Mouse (Mus musculus): Measurements from ENCODE around the gene Pacs2.

- TF ChIP-seq POLR2A (IDR thresholded peaks at IDR 0.05; ENCODE audit: borderline replicate concordance, extremely low read depth, low read depth, low read length) (no peak), CTCF (IDR thresholded peaks at IDR 0.05; ENCODE audit: insufficient read depth, low read length) (no peak)
These were observed 14.6 kb upstream of the Pacs2 start for GRCm38 (mm10) chr12:112999569-113000293.
